Mouse (Mus musculus) testis, adult 2 months (tissue): ENCODE measurements around the gene Hpf1.

ENCODE experiments used
- CTCF ChIP-seq: fragments of 200-500 bp; IDR thresholded peaks from 2 replicates; pipeline ENCODE4 v1.5.1; 2012; ENCODE audit warnings: low read depth, mild to moderate bottlenecking, inconsistent platforms, low read length, moderate library complexity; ENCODE audit not compliant: control insufficient read depth, insufficient read depth, insufficient replicate concordance
- POLR2A ChIP-seq: fragments of 200-500 bp; IDR thresholded peaks from 2 replicates; pipeline ENCODE4 v1.6.1; 2012; ENCODE audit warnings: low read depth, mild to moderate bottlenecking, inconsistent platforms, low read length, moderate library complexity; ENCODE audit not compliant: control insufficient read depth

DNA sequence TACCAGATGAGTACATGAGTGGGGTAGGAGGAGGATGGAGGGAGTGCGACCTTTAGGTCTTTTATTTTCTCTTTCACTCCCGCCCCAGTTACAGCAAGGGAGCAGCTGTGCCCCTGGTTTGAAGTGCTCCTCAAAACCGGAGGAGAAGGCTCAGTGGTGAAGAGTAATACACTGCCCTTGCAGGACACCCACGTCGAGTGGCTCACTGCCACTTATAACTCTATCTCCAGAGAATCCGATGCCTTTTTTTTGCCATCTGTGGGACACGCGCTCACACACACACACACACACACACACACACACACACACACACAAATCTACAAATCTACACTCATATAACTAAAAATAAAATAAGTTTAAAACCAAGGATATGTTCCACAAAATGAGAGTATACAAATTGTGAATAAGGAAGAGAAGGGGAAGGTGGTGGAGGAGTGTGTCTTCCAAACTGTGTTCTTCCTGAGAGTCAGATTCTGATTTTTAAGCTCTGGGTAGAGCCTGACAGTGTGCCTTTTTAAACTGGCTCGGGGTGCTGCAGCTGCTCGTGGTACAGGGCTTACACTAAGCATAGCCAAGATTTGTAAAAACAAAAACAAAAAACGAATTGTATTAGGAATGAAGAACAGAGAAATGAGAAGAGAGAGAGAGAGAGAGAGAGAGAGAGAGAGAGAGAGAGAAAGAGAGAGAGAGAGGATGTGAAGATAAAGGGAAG lies 931 bp upstream of the Hpf1 start:
- no peak for TF ChIP-seq CTCF
- TF ChIP-seq POLR2A: no peak
